In the genomic region with DNA sequence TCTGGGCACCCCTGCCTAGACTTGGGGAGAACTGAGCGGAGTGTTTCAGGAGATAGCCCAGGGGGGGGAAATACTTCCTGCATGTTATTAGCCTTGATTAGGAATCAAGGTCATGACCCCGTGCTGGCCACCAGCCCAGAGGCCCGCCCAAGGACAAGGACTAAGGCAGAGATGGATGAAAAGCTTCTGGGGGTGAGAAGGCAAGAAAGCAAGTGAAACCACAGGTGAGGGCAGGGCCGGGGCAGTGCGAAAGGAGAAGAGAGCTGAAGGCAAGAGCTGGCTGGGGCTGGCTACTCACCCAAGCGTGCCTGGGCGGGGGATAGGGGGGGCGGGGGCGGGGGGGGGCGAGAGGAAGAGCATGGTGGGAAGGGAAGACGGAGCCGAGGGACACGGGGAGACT, we compare ENCODE assay signal across 12 mouse cellular contexts.
DNase-seq lines count a peak whose midpoint lies in the region; ATAC-seq lines count a peak whose summit lies in the region.
"Had no signal": no experiment of that assay in that cellular context is flagged by ENCODE, and none has a peak within 500 bp of the region (broad histone marks: within the 10 kb centered on the region; RNA-seq: fewer than 3 reads in every experiment).

No protein-coding gene starts in this region.

- 21% methylated on average over 12 of the region's 13 CpGs for WGBS in heart, embryonic 15.5 days
- WGBS in midbrain, embryonic 10.5 days = 43% methylated on average over 10 of the region's 13 CpGs
- WGBS in midbrain, embryonic 11.5 days = 37% methylated on average over 10 of the region's 13 CpGs

- H3K9ac ChIP-seq in heart, embryonic 15.5 days = no peak overlapping the region
- H3K9ac ChIP-seq in midbrain, embryonic 11.5 days (ENCODE audit: low read length) = no peak overlapping the region
- H3K9ac ChIP-seq: midbrain, embryonic 15.5 days had no signal

- no peaks in the 10 kb centered on the region for H3K36me3 ChIP-seq in heart, embryonic 15.5 days
- no peaks in the 10 kb centered on the region for H3K36me3 ChIP-seq in midbrain, embryonic 10.5 days
- H3K36me3 ChIP-seq in midbrain, embryonic 11.5 days (ENCODE audit: control insufficient read depth, insufficient read depth, low read length) = no peaks in the 10 kb centered on the region
- H3K36me3 ChIP-seq: forebrain, embryonic 10.5 days; midbrain, embryonic 15.5 days had no signal

- peak overlapping the region; percentile 42 for H3K4me2 ChIP-seq in heart, embryonic 15.5 days
- H3K4me2 ChIP-seq in midbrain, embryonic 11.5 days = no peak overlapping the region
- H3K4me2 ChIP-seq: midbrain, embryonic 15.5 days had no signal

- H3K27ac ChIP-seq in heart, embryonic 15.5 days = no peak overlapping the region
- H3K27ac ChIP-seq in midbrain, embryonic 10.5 days (replicated peaks) = peak overlapping the region; percentile 42
- no peak overlapping the region for H3K27ac ChIP-seq in midbrain, embryonic 11.5 days (ENCODE audit: low read depth, low read length)
- H3K27ac ChIP-seq: forebrain, embryonic 10.5 days; layer of hippocampus, adult 2 months; midbrain, embryonic 15.5 days had no signal

- peaks cover 35% of the 10 kb centered on the region for H3K27me3 ChIP-seq in heart, embryonic 15.5 days
- H3K27me3 ChIP-seq in midbrain, embryonic 10.5 days (ENCODE audit: low read depth, poor library complexity, severe bottlenecking) = peaks cover 53% of the 10 kb centered on the region
- H3K27me3 ChIP-seq in midbrain, embryonic 11.5 days (ENCODE audit: control insufficient read depth, insufficient read depth, low read length) = peaks cover 5% of the 10 kb centered on the region; the same call in 1 of the 2 replicates

- intact Hi-C loops in heart, postnatal 25 days (cut with DNase I) = no loop called here

- ATAC-seq in heart, embryonic 15.5 days (replicated peaks; ENCODE audit: insufficient number of reproducible peaks, insufficient read depth, low FRiP score, low read depth) = no peak
- no peak for ATAC-seq in midbrain, embryonic 11.5 days (ENCODE audit: low FRiP score)
- ATAC-seq: midbrain, embryonic 15.5 days had no signal

- no peaks in the 10 kb centered on the region for H3K9me3 ChIP-seq in heart, embryonic 15.5 days (replicated peaks)
- peaks cover 3% of the 10 kb centered on the region; the same call in 1 of the 2 replicates for H3K9me3 ChIP-seq in midbrain, embryonic 10.5 days (replicated peaks)
- no peaks in the 10 kb centered on the region for H3K9me3 ChIP-seq in midbrain, embryonic 11.5 days (ENCODE audit: control insufficient read depth, low read length)
- H3K9me3 ChIP-seq: forebrain, embryonic 10.5 days; midbrain, embryonic 15.5 days had no signal

- DNase-seq in heart, postnatal 25 days (ENCODE audit: low spot score) = no peak
- no peak for DNase-seq in midbrain, embryonic 10.5 days (ENCODE audit: low spot score)
- no peak for DNase-seq in midbrain, embryonic 11.5 days (ENCODE audit: low spot score, missing footprints)
- DNase-seq in adrenal gland, postnatal 10 days = peak; percentile 56
- peak; percentile 10 for DNase-seq in lung, postnatal 36 days
- no peak for DNase-seq in right cerebral cortex, postnatal 4 days
- no peak for DNase-seq in cerebellum, adult 9-10 months
- DNase-seq: gastrocnemius, postnatal 36 days had no signal

- no peak overlapping the region for H3K4me3 ChIP-seq in heart, embryonic 15.5 days
- H3K4me3 ChIP-seq in midbrain, embryonic 10.5 days = 0 out of 2 replicates have a peak overlapping the region, but pooled peaks have one; percentile 7
- no peak overlapping the region for H3K4me3 ChIP-seq in midbrain, embryonic 11.5 days (ENCODE audit: low read depth, low read length)
- H3K4me3 ChIP-seq: forebrain, embryonic 10.5 days; layer of hippocampus, adult 2 months; midbrain, embryonic 15.5 days had no signal

- H3K4me1 ChIP-seq in heart, embryonic 15.5 days (replicated peaks) = peaks cover 20% of the 10 kb centered on the region
- H3K4me1 ChIP-seq in midbrain, embryonic 10.5 days = peaks cover 20% of the 10 kb centered on the region
- peaks cover 11% of the 10 kb centered on the region for H3K4me1 ChIP-seq in midbrain, embryonic 11.5 days (ENCODE audit: control insufficient read depth, insufficient read depth, low read length)

Comparison
In these comparisons a context has a peak if more than half of its experiments do, and no peak if none do; other contexts are left out.
1. DNase-seq: peak in adrenal gland, postnatal 10 days (single experiment) and lung, postnatal 36 days (single experiment); none in heart, postnatal 25 days (single experiment), midbrain, embryonic 10.5 days (single experiment), midbrain, embryonic 11.5 days (single experiment), right cerebral cortex, postnatal 4 days (single experiment) and cerebellum, adult 9-10 months (single experiment).